Mouse (Mus musculus) MEL-GATA-1-ER (cell line): ENCODE measurements around the gene Jph4.
A peak's percentile ranks its signal among the peaks of the same experiment; 100 is the strongest.

Experiments
- DNase-seq: peaks from one replicate; pipeline ENCODE4 v3.0.0-alpha.2; 2012; ENCODE audit warnings: low read depth; ENCODE audit errors: extremely low read depth

Gene Jph4

GRCm38 (mm10) chr14:55118852-55119251, 2.1 kb upstream of the Jph4 start:
- no peak for DNase-seq

GRCm38 (mm10) chr14:55115846-55116245, 889 bp downstream of the Jph4 start:
- DNase-seq: no peak

GRCm38 (mm10) chr14:55114759-55115701, 1.7 kb downstream of the Jph4 start:
- DNase-seq: no peak

DNA sequence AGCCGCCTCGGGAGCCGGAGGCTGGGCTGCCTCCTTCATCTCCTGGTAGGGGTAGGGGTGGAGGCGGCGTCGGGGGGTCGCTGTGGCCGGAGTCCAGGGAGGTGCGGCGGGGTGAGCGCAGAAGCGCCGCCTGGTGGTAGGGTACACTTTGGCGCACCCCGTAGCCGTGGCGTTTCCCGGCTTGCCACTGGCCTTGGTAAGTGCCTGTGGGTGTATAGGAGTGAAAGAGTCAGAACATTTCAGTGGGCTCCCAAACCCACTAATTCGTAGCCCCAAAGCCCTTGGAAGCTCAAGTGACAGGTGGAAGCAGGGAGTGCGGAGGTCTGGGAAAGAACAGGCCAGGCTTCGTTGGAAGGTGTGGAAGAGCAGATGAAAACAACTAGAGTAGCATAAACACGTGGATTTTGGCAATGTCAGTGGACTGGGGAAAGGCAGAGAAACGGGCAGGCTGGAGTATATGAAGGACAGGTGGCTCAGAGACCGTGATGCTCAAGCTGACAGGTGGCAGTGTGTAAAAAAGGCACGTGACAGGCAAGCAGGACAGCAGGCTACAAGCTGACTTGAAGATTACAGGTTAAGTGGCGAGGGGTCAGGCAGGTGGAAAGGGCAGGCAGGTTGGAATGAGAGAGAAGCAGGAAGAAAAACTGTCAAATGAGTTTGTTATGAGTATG, 2.6 kb downstream of the Jph4 start:
- no peak for DNase-seq

- no peak for DNase-seq
These were observed 3.3 kb downstream of the Jph4 start for GRCm38 (mm10) chr14:55113351-55113974.

DNA sequence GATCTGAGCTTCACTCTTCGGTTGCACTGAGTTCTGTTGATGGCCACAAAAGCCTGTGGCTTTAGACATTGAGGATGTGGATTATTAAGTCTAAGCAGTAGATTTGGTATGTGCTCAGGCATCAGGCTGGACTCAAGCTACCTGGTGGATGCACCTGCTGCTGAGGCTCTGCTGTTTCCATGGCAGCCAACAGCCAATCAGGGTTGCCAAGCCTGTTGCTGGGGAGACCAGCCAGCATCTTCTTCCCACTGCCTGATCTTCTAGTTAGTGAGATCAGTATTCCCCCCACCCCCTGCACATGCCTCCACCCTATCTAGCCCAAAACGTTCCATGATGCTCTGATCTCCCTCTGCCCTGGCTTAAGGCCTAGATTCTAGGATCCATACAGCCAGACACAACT, 5.0 kb downstream of the Jph4 start:
- DNase-seq: no peak

- no peak for DNase-seq
These were observed 6.7 kb downstream of the Jph4 start for GRCm38 (mm10) chr14:55110076-55110475.

DNA sequence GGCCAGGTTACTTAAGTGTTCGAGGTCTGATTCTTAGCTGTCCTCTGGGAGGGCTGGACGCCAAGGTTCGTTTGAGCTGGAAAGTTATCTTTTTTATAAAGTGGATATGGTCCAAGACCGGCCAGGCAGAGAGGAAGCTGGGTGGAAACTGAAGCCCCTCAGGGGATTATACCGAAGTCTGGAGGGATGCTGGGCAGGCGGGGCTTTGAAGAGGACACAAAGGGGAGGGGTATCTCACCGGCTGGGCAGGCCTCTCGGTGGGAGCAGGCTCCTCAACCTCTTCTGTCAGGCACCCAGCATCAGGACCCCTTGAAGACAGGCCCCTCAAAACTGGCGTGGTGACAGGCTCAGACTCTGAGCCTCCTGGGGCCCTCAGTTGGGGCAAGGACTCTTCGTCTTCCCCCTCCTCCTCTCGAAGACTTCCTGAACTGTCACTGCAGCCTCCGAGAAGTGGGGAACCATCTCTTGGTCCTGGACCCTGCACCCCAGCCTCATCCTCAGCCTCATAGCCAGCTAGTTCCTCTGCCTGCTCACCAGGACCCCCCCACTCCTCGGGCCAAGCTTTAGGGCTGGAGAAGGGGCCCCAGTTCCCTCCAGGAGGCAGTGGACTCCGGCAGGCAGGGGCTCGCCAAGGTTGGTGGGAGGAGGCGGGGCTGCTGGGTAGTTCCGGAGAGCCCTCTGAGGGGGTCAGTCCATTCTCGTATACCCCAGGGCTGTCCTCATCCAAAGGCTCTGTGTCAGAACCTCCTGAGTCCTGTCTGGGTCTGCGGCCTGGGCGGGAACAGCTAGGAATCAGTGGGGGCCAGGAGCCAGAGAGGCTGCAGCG, 7.5 kb downstream of the Jph4 start:
- DNase-seq: no peak

DNA sequence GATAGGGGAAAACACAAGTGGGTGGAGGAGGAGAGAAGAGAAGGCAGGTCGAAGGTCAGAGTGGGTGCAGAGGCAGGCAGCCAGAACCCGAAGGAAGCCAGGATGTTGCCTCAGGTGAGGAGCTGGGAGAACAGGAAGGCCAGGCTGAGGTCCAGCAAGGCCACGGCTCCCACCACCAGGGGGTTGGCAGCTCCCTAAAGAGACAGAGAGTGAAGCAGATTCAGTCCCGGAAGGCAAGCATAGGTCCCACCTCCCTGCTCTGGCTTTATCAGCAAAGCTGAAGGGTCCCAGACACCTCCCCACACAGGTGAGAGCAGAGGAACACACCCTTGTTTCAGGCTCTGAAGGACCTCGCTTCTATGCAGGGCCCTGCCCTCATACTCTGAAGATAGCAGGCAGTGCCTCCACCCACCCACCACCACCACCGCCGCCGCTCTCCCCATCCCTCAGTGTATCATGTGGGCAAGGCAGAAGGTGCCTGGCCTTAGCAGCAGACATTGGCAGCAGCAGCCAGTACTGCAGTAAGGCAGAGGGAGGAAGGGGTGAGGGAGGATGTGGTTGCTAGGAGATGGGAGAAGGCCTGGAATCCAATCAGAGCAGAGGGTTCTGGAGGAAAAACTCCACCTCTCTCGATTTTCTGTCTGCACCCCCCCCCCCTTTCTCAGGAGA, 8.4 kb downstream of the Jph4 start:
- no peak for DNase-seq

- no peak for DNase-seq
These were observed 9.7 kb downstream of the Jph4 start for GRCm38 (mm10) chr14:55106990-55107389.

GRCm38 (mm10) chr14:55105836-55106809, 10.6 kb downstream of the Jph4 start, which contains the start of gene Ap1g2:
Ap1g2 (minus strand) TSS chr14:55106593.
- DNase-seq: peak; percentile 71

DNA sequence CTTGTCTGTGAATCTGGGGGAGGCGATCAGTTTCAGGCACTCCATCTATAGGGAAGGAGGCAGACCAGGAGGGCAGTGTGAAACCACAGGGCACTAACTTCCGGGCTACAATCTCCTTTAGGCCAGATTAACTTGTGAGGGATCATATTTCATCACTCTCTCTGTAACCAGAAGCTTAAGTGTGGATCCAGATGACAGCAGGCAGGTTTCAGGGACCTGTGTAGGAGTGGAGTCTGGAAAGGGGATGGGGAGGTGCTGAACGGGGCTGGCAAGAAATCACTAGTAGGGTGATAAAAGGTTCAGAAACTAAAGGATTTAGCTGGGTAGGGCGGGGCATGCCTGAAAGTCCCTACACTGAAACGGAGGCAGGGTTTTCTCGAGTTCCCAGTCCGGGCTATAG, 11.3 kb downstream of the Jph4 start:
- peak; percentile 31 for DNase-seq

- no peak for DNase-seq
These were observed 12.4 kb downstream of the Jph4 start for GRCm38 (mm10) chr14:55104365-55104764.

DNA sequence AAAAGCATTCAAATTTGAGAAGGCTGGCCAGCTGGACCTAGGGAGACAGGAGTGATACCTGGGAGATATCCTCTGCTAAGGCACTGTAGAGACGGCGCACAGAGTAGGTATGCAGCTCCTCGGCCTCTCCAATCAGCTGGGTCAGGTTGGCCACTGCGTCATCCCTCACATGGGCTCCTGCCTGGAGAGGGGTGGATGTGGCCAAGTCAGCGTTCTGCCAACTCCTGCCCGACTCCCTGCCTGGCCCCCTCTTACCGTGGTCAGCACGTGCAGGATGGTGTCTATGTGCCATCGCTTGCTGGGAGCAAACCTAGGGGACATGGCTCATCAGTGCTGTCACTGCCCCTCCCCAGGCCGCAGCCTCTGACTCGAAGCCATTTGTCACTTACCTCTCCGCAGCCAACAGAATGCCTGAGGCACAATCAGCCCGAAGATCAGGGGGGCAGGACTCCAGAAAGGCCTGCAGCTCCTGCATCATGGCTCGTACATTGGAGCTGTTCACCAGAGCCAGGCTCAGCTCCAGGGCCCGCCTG, 14.4 kb downstream of the Jph4 start:
- no peak for DNase-seq

DNA sequence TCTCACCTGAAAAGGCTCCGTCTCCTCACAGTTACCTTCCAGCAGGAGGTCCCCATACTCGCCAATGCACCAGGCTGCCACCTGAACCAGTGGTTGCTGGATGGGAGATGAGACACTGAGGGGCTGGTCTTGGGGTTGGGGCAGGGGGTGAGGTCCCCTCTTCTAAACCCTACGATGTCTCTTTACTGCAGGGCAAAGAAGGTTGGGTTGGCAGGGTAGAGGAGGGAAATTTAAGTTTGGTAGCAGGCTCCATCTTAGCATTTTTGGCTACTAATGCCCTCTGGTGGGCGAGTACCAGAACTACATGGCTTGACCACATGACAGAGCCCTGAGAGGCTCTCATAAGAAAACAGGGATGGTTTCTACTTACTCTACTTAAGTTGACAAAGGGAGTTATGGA, 15.1 kb downstream of the Jph4 start:
- DNase-seq: peak; percentile 23

GRCm38 (mm10) chr14:55098067-55098466, 18.7 kb downstream of the Jph4 start:
- DNase-seq: peak; percentile 49

- DNase-seq: no peak
These were observed 19.1 kb downstream of the Jph4 start for GRCm38 (mm10) chr14:55097646-55098045.

DNA sequence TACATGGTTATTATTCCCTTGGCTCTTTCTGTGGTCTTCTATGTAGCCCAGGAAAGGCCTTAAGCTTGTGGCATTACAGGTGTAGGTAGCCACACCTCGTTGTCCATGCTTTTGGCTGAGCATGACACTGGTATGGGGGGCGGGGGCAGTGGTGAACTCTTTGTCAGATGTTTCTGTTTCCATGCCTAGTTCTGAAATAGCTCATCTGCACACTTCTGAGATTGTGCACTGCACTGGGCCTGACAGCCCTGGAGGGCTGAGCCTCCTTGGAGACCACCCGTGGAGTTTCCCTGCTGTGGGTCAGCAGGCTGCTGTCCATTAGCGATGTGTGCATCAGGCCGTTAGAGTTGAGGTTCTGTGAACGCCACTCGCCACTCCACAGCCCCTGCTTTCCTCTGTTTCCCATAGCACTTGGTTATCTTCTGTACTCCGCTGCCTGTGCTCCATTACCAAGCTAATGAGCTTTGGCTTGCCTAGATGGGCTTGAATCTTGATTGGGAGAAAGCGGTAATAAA, 20.1 kb downstream of the Jph4 start:
- DNase-seq: no peak

DNA sequence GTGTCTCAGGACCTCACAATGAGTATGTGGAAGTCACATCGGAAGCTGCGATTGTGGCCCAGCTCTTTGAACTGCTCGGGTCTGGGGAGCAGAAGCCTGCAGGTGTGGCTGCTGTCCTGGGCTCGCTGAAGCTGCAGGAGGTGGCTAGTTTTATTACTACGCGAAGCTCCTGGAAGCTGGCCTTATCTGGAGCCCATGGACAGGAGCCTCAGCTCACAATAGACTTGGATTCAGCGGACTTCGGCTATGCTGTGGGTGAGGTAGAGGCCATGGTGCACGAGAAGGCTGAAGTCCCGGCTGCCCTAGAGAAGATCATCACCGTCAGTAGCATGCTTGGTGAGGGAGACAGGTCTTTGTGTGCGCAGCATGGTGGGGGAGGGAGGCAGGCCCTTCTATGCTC, 21.1 kb downstream of the Jph4 start:
- DNase-seq: peak; percentile 8
